Mouse (Mus musculus) adrenal gland, postnatal 14 days (tissue): ENCODE results near the gene Scnn1b. TPM values are rescaled to one million over a fixed set of nuclear protein-coding genes. Genes with fewer than 3 reads are reported as not detected.

Experiments
- DNase-seq: peaks from one replicate; pipeline ENCODE4 v3.0.0; 2021; ENCODE audit warnings: mixed read lengths
- total RNA-seq: library from RNA; stranded (reverse); gene quantifications from 2 replicates; pipeline ENCODE4 v1.2.3, GENCODE M21; 2021

Scnn1b gene
- total RNA-seq, 1 experiment from 2014 or later: not detected

GRCm38 (mm10) chr7:121966169-121966568, 101.3 kb downstream of the Scnn1b start:
- peak; percentile 36 for DNase-seq

Other genes with a start within 250 kb of the Scnn1b start
- 15.2 and 15.3 TPM in 2 replicates for gene Usp31, start 157.8 kb upstream of the Scnn1b start, total RNA-seq
- not detected in 2 replicates for gene Scnn1g, start 130.6 kb upstream of the Scnn1b start, total RNA-seq
- gene Cog7, start 116.7 kb downstream of the Scnn1b start, total RNA-seq: 22.8 and 24.7 TPM in 2 replicates
- gene Gga2, start 156.2 kb downstream of the Scnn1b start, total RNA-seq: 20.3 and 28.1 TPM in 2 replicates
- gene Ubfd1, start 202.1 kb downstream of the Scnn1b start, total RNA-seq: 47.3 and 49.9 TPM in 2 replicates
- 17.3 and 20.4 TPM in 2 replicates for gene Ears2, start 202.2 kb downstream of the Scnn1b start, total RNA-seq
- 908 and 937 TPM in 2 replicates for gene Ndufab1, start 236.8 kb downstream of the Scnn1b start, total RNA-seq